Mouse (Mus musculus): ENCODE results near the gene Dnajb8. TPM values are rescaled to one million over a fixed set of nuclear protein-coding genes. Genes with fewer than 3 reads are reported as not detected.

Gene Dnajb8
- total RNA-seq, 2 experiments from 2014 or later: not detected

GRCm38 (mm10) chr6:88199001-88199717 is 22.9 kb upstream of the Dnajb8 start:
- peak; percentile 31 for DNase-seq

GRCm38 (mm10) chr6:88199718-88200692 is 22.1 kb upstream of the Dnajb8 start:
- no peak for DNase-seq

GRCm38 (mm10) chr6:88200693-88201609 is 21.1 kb upstream of the Dnajb8 start:
- DNase-seq: no peak

GRCm38 (mm10) chr6:88201926-88202700 is 20.0 kb upstream of the Dnajb8 start:
- no peak for DNase-seq

- DNase-seq: no peak
These were observed 19.0 kb upstream of the Dnajb8 start for GRCm38 (mm10) chr6:88202921-88203690.

GRCm38 (mm10) chr6:88203791-88204405 is 18.2 kb upstream of the Dnajb8 start:
- DNase-seq: no peak

- peak; percentile 39 for DNase-seq
These were observed 17.3 kb upstream of the Dnajb8 start for GRCm38 (mm10) chr6:88204531-88205385.

GRCm38 (mm10) chr6:88205386-88205700 is 16.7 kb upstream of the Dnajb8 start:
- no peak for DNase-seq

- DNase-seq: no peak
These were observed 16.1 kb upstream of the Dnajb8 start for GRCm38 (mm10) chr6:88205937-88206336.

GRCm38 (mm10) chr6:88206566-88206965 is 15.5 kb upstream of the Dnajb8 start:
- DNase-seq: no peak

- no peak for DNase-seq
These were observed 14.6 kb upstream of the Dnajb8 start for GRCm38 (mm10) chr6:88207403-88208033.

GRCm38 (mm10) chr6:88208321-88208720 is 13.7 kb upstream of the Dnajb8 start:
- no peak for DNase-seq

- no peak for DNase-seq
These were observed 12.6 kb upstream of the Dnajb8 start for GRCm38 (mm10) chr6:88209453-88209852.

GRCm38 (mm10) chr6:88210182-88210581 is 11.9 kb upstream of the Dnajb8 start:
- DNase-seq: no peak

- DNase-seq: no peak
These were observed 6.3 kb upstream of the Dnajb8 start for GRCm38 (mm10) chr6:88215797-88216196.

GRCm38 (mm10) chr6:88216199-88216598 is 5.9 kb upstream of the Dnajb8 start:
- no peak for DNase-seq

GRCm38 (mm10) chr6:88219094-88219493 is 3.0 kb upstream of the Dnajb8 start:
- no peak for DNase-seq

GRCm38 (mm10) chr6:88226570-88226994 is 4.5 kb downstream of the Dnajb8 start:
- DNase-seq: no peak

- no peak for DNase-seq
These were observed 5.5 kb downstream of the Dnajb8 start for GRCm38 (mm10) chr6:88227537-88227936.
